Mouse (Mus musculus): ENCODE data around the gene Ifrd2.

Ifrd2 gene

DNA sequence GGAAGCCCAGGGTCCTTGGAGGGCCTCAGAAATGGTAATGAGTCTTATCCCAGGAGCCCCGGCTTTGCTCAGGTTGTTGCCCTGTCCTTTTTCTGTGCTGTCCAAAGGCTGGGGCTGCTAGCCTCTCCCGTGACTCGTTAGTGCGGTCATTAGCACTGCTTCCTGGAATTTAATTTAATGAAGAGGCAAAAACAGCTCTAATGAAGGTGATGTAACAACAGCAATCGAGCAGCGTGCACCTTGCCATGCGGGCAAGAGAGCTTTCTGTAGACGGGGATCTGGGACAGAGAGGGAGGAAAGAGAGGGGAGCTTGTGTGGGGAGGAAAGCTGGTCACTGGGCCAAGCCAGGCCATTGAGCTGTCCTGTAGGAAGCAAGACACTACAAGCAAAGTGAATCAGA is 54.2 kb downstream of the Ifrd2 start:
- no peak for DNase-seq (ENCODE audit: low read depth)
